Mouse (Mus musculus) spleen, postnatal 10 days (tissue): ENCODE results near the gene Frmd4b.

Experiments
- DNase-seq, 2 experiments: peaks; one replicate each; pipeline ENCODE4 v3.0.0; 2021 to 2022; ENCODE audit warnings: low spot score in 2 of 2

Gene Frmd4b

GRCm38 (mm10) chr6:97413453-97413852 lies 203.9 kb downstream of the Frmd4b start:
- no peak for DNase-seq

- DNase-seq: no peak
Observed at GRCm38 (mm10) chr6:97412403-97412802, 204.9 kb downstream of the Frmd4b start.

GRCm38 (mm10) chr6:97411327-97411726 lies 206.0 kb downstream of the Frmd4b start:
- no peak for DNase-seq

GRCm38 (mm10) chr6:97409467-97410239 lies 207.7 kb downstream of the Frmd4b start:
- no peak for DNase-seq

GRCm38 (mm10) chr6:97407914-97408313 lies 209.4 kb downstream of the Frmd4b start:
- DNase-seq: no peak

- no peak for DNase-seq
Observed at GRCm38 (mm10) chr6:97407425-97407824, 209.9 kb downstream of the Frmd4b start.

GRCm38 (mm10) chr6:97405311-97405710 lies 212.0 kb downstream of the Frmd4b start:
- DNase-seq: no peak

- DNase-seq: no peak
Observed at GRCm38 (mm10) chr6:97402822-97403472, 214.4 kb downstream of the Frmd4b start.

GRCm38 (mm10) chr6:97400446-97400845 lies 216.9 kb downstream of the Frmd4b start:
- no peak for DNase-seq

GRCm38 (mm10) chr6:97397935-97398334 lies 219.4 kb downstream of the Frmd4b start:
- no peak for DNase-seq

GRCm38 (mm10) chr6:97396957-97397354 lies 220.4 kb downstream of the Frmd4b start:
- DNase-seq: no peak

GRCm38 (mm10) chr6:97396351-97396956 lies 220.9 kb downstream of the Frmd4b start:
- no peak for DNase-seq

GRCm38 (mm10) chr6:97395477-97396350 lies 221.6 kb downstream of the Frmd4b start:
- DNase-seq: no peak

- no peak for DNase-seq
Observed at GRCm38 (mm10) chr6:97394473-97395075, 222.8 kb downstream of the Frmd4b start.

- no peak for DNase-seq
Observed at GRCm38 (mm10) chr6:97392912-97393311, 224.4 kb downstream of the Frmd4b start.

GRCm38 (mm10) chr6:97387388-97387787 lies 230.0 kb downstream of the Frmd4b start:
- no peak for DNase-seq

- DNase-seq: no peak
Observed at GRCm38 (mm10) chr6:97384918-97385317, 232.4 kb downstream of the Frmd4b start.

GRCm38 (mm10) chr6:97381275-97381674 lies 236.1 kb downstream of the Frmd4b start:
- no peak for DNase-seq

- DNase-seq: no peak
Observed at GRCm38 (mm10) chr6:97370947-97371346, 246.4 kb downstream of the Frmd4b start.

GRCm38 (mm10) chr6:97370460-97370859 lies 246.9 kb downstream of the Frmd4b start:
- no peak for DNase-seq

- DNase-seq: no peak
Observed at GRCm38 (mm10) chr6:97363846-97364245, 253.5 kb downstream of the Frmd4b start.
